Mouse (Mus musculus) right cerebral cortex, postnatal 4 days (tissue): Measurements from ENCODE around the gene Cops7a.

Source experiments
- DNase-seq: peaks from one replicate; pipeline ENCODE4 v3.0.0-alpha.2; 2022

Cops7a gene

GRCm38 (mm10) chr6:124917518-124918330 lies 47.6 kb downstream of the Cops7a start:
- peak; percentile 94 for DNase-seq

- DNase-seq = peak; percentile 94
These were observed 48.4 kb downstream of the Cops7a start for GRCm38 (mm10) chr6:124916695-124917517.

- no peak for DNase-seq
These were observed 49.2 kb downstream of the Cops7a start for GRCm38 (mm10) chr6:124915942-124916694.

GRCm38 (mm10) chr6:124915160-124915941 lies 50.0 kb downstream of the Cops7a start:
- no peak for DNase-seq

GRCm38 (mm10) chr6:124914511-124914910 lies 50.8 kb downstream of the Cops7a start:
- no peak for DNase-seq

- no peak for DNase-seq
These were observed 51.5 kb downstream of the Cops7a start for GRCm38 (mm10) chr6:124913721-124914285.

- no peak for DNase-seq
These were observed 52.1 kb downstream of the Cops7a start for GRCm38 (mm10) chr6:124913214-124913613.

- no peak for DNase-seq
These were observed 53.7 kb downstream of the Cops7a start, which contains the start of gene Lag3 for GRCm38 (mm10) chr6:124911533-124912218. Gene Lag3, minus strand, starts transcription at chr6:124911705.

GRCm38 (mm10) chr6:124910032-124910431 lies 55.3 kb downstream of the Cops7a start:
- DNase-seq = no peak
